Mouse (Mus musculus) testis, adult 2 months (tissue): ENCODE measurements at regions not wholly inside any gene's neighbourhood (a gene's known extent, or its start where the extent isn't known, plus 50 kb on each side); places are given as distances from the start of the nearest gene placed in this dataset.

ENCODE experiments used
- CTCF ChIP-seq: fragments of 200-500 bp; IDR thresholded peaks from 2 replicates; pipeline ENCODE4 v1.5.1; 2012; ENCODE audit warnings: low read depth, mild to moderate bottlenecking, inconsistent platforms, low read length, moderate library complexity; ENCODE audit not compliant: control insufficient read depth, insufficient read depth, insufficient replicate concordance
- POLR2A ChIP-seq: fragments of 200-500 bp; IDR thresholded peaks from 2 replicates; pipeline ENCODE4 v1.6.1; 2012; ENCODE audit warnings: low read depth, mild to moderate bottlenecking, inconsistent platforms, low read length, moderate library complexity; ENCODE audit not compliant: control insufficient read depth

DNA sequence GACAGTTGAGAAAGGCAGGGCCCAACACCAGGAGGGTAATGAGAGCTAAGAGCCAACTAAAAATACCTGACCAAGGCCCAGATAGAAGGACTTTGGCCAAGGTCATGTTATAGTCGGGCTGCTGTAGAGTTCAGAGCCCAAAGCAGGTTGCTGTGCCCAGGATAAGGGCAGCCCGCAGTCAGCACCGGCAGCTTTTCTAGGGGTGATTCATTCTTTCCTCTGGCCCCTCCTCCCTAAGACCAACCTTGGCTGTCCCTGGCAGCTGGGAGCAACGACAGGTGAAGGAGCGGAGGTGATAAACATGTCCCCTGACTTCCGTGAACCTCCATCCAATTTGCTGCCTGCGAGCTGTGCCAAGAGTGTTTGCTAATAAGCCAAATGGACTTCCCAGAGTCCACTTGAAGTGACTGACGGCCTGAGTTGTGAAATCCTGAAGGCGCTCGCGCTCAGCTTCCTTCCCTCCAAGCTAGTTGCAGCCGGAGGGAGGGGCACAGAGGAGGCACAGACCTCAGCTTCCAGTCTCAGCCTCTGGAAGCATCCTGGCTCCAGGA lies 144.2 kb upstream of the Igsf21 start:
- TF ChIP-seq CTCF, result no peak
- TF ChIP-seq POLR2A, result no peak
